Mouse (Mus musculus) embryo, embryonic 10.5 days (tissue): ENCODE results near the gene C77080.

Experiments used
- DNase-seq: peaks from one replicate; pipeline ENCODE4 v3.0.0-alpha.2; 2015; ENCODE audit warnings: low spot score

The C77080 gene

DNA sequence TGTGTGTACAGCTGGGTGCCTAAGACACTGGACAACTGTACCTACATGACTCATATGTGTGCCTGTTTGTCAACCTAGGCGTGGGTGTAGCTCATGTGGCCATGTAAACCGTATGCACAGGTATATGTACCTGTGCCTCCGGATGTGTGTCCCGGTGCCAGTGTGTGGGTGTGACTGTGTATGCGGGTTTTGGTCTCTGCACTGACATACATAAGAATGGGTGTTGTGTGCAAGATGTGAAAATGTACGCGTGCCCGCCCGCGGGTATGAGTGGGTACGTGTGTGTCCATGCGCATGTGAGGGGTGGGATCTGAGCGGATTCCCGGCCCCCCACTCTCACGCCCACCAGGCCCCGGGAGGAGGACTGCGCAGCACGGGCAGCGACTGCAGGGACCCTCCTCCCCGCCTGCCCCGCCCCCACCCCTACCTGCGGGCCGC is 22.6 kb downstream of the C77080 start:
- peak; percentile 42 for DNase-seq

DNA sequence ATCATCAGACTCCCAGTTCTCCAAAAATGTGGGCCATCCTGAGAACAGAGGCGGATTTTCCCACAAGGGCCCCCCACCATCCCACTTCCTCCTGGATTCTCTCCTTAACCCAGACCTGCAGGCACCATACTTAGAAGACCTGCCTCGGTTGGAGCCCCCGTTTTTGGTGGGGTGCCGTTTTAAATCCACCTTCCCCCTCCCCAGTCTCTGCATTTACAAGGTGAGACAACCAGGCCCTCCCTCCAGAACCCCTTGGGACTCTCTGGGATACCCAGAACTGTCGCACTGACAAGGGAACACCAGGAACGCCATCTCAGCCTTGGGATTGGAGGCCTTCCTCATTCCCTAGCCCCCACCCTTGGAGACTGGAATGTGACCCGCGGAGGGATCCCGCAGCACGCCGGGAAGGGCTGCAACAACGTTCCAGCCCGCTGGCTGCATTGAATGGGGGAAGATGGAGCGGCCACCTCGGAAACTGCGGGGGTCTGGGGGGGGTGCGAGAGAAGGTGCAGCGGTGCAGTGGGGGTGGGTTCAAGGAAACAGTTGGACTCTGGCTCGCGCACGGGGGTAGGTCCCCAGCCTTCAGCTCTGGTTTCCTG is 23.3 kb downstream of the C77080 start:
- DNase-seq, result peak; percentile 76

DNA sequence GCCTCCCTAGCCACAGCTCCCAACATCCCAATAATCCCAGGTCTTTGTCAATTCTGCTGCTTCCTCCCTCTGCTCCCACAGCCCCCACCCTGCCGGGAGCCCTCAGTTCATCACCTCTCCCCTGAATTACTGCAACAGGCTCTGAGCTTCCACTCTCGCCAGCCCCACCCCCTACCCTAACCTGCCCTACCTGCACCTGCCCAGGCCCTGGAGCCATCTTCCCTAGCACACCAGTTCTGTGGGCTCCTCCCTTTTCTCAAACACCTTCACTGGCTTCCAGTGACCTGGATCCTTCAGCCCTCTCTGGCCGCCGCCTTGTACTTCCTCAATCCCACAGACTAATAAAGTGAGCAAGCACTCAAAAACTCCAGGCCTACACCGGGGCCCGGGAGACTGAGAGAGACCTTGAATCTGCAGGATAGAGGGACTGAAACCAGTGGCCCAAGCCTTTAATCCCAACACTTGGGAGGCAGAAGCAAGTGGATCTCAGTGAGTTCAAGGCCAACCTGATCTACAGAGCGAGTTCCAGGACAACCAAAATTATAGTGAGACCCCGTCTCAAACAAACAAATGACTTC is 24.9 kb downstream of the C77080 start:
- DNase-seq, result no peak

DNA sequence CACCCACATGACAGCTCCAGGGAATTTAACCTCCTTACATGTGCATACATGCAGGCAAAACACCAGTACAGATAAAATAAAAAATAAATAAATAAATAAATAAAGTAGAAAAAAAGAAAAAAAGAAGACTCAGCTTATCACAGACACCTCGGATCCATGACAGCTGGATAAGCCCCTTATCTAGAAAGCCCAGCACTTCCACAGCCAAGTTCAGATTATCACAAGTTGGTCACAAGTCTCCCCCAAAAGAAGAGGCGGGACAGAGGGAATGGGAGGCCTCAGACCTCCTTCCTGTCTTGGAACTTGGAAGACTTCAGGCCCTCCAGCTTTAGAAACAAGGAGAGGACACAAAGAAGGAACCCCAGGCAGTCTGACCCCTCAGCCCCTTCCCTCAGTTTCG is 26.1 kb downstream of the C77080 start:
- DNase-seq, result no peak

GRCm38 (mm10) chr4:129234488-129234887 is 26.7 kb downstream of the C77080 start:
- no peak for DNase-seq

- no peak for DNase-seq
Measured at GRCm38 (mm10) chr4:129232561-129233360, 28.4 kb downstream of the C77080 start.

GRCm38 (mm10) chr4:129231594-129232450 is 29.4 kb downstream of the C77080 start:
- no peak for DNase-seq

DNA sequence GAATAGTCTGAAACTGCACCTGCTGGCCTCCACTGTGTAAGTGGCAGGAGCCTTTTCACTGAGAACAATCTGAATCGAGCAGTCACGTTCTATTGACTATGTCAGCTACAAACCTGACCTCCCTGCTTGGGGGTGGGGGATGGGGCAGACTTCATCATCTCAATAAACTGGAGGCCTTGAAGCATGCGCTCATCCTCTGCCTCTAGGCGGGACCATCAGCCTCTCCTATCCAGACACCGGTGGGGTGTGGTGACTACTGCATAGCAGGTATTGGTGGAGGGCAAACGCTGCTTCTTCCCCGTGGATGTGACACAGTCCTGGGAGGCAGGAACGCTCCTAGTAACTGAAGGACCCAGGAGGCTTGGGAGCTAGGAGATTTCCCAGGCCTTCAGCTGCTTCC is 30.3 kb downstream of the C77080 start:
- DNase-seq, result no peak

DNA sequence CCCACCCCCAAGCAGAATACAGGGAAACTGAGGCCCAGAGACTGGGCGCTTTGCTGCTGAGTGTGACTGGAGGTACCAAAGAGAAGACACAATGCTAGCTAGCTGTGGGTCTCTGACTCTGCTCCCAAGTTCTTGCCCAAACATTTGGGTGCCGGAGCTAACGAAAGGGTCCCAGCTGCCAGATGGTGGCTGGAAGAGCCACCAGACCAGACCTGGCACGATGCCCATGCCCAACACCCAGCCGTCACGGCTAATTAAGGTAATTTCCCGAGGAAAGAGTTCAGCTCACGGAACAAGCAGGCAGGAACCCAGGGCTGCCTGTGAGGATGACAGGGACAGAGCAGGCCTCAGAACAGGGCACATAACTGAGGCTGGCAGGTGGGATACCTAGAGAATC is 33.2 kb downstream of the C77080 start:
- no peak for DNase-seq

- DNase-seq, result no peak
Measured at GRCm38 (mm10) chr4:129227170-129227984, 33.8 kb downstream of the C77080 start.

DNA sequence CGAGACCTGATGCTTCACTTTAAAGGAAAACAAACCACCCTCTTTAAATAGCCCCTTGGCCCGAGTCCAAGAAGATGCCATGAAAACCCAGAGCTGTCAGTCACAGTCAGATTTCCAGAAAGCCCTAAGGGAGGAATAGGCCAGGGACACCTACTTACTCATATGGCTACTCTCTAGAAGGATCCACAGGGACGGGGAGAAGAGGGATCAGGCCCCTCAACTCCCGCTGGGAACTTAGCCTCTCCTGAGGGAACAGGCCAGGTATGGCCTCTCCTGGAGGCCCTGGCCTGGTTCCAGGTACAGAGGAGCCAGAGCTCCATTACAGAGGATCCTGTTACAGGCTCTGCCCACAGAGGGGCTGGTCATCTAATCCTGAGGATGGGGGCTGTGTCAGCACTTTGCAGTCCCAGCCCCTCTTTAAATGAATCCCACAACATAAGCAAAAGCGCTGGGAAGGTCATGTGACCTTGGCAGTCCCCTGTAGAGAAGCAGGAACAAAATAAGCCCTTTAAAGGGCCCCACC is 34.7 kb downstream of the C77080 start:
- DNase-seq, result no peak

DNA sequence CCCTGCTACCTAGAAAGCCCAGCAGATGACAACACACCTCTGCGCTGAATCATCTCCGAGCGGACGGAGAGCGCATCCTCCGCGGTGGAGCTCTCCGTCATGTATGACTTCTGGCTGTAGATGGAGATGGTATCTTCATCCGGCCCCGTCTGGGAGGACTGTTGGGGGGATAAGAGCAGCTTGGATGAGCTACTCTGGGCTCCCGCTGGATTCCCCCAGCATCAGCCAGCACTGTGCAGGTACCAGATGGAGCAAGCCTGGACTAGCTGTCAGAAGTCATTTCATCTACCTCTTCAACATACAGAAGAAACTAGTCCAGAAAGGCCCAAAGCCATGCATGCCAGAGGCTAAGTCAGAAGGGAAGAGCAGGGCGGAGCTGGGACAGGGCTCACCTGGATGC is 35.9 kb downstream of the C77080 start:
- no peak for DNase-seq

- DNase-seq, result peak; percentile 62
Measured at GRCm38 (mm10) chr4:129223421-129224281, 37.6 kb downstream of the C77080 start.

DNA sequence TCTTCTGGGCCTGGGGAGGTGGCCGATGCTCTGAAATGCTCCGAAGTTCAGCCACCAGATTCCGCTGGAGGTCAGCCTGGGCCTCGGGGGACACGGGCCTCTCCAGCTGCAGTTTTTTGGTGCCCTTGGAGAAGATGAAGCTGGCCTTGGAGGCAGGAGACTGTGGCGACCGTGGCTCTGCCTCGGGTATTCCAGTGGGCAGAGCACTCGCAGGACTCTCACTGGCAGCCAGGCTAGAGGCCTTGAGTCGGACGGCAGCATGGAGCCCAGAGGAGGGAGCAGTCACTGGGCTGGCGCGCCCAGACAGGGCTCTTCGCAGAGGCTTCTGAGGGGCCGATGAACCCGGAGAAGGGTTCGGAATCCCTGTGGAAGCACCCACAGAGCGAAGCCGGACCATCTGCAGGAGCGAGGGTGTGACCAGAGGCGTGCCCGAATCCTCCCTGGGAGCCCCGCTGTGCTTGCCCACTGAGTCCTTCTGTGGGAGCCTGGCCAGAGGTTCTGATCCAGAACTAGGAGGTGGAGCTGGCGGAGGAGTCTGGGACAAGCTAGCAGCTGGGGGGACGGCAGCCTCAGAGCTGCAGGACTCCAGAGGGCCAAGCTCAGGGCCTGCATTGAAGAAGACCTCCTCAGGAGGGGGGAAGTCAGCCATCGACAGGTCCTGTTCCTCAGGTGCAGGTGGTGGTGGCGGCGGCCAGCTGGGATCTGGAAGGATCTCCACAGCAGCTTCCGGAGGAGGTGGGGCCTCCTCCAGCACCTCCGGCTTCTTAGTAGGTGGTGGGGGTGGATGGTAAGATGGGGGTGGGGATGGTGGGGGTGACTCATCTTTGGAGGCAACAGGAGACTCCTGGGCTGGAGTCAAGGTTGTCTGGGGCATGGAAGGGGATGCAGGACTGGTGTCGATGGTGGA is 38.9 kb downstream of the C77080 start:
- no peak for DNase-seq

DNA sequence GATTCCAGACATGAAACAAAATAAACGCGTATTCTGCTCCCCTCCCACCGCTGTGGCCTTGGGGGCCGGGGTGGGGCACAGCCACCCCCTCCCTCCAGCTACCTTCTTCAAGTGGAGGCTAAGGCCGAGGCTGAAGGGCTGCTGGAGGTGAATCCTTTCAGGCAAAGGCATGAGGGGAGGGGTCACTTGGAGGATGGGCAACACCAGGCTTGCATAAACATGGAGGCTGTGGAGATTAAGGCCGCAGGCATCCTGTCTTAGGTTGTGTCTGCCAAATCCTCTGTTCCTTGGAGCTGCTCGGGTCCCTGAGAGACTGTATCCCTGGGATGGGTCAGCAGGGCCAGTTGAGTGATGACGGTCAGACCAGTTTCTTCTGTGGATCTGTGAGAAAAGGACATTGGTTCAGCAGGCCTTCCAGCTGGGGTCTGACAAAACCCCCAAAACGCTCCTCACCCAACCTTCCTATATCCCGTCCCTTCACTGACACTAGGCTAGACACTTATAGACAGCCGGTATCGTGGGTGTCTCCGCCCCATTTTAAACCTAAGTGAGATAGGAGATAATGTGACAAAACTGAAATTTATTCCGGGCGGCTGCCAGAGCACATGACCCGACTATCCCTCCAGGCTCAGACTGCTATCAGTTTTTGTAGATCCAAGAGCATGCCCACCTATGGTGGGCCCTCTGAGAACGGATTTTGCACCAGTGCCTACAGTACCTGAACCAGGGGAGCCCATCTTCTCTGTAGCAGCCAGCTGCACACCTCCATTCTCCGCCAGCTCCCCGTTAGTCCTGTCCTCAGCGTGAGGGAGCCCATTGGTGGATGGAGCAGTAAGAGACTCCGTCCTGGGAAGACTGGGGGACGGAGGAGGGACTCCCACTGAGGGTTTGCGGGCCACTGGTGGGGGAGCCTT is 39.9 kb downstream of the C77080 start:
- DNase-seq, result no peak

GRCm38 (mm10) chr4:129220376-129221089 is 40.7 kb downstream of the C77080 start:
- DNase-seq, result no peak

DNA sequence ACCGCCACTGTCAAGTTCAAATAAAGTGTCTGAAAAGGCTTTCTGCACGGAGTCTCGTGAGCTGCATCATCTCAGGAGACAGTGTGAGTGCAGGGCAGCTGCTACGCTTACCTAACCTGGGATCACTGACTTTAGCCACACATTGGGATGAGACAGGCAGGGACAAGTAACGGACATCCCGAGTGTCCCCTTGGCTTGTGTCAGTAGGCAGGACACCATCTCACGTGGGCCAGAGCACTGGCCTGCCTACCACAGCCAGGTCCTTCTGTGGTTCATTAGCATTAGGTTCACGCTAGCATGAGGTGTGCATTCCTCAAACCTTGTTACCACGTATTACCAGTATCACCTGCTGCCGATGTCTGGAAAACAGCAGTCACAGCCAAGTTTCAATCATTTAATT is 42.0 kb downstream of the C77080 start:
- DNase-seq, result no peak
